Mouse (Mus musculus) ovary, adult 18-20 months (tissue): ENCODE measurements around the gene Sh2b1.

Experiments used
- DNase-seq: peaks from one replicate; pipeline ENCODE4 v3.0.0; 2022; ENCODE audit warnings: low spot score, mixed read lengths

The Sh2b1 gene

DNA sequence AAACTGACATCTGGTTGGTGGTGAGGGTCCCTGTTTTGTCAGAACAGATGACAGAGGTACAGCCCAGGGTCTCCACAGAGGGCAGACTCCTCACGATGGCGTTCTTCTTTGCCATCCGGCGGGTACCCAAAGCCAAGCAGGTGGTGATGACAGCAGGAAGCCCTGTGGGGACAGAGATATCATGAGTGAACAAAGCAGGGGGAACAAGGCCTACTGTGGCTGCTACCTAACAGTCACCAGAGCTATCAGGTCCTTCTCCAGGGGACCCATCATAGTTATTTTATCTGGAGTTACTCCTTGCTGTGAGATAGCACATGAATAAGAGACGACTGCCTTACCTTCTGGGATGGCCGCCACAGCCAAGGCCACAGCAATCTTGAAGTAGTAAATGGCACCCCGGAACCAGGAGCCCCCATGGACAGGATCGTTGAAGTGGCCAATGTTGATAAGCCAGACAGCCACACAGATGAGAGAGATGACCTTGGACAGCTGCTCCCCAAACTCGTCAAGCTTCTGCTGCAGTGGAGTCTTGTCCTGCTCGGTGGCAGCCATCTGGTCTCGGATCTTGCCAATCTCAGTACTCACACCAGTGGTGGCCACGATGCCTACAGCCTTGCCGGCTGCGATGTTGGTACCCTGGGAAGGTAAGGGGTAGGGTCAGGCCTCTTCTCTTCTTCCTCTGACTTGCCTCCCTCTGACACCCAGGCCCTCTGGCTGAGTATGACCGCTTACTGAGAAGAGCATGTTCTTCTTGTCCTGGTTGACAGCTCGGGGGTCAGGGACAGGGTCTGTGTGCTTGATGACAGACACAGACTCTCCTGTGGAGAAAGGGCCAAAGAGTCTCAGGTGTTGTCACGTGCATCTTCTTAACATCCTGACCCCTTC is 18.6 kb downstream of the Sh2b1 start:
- no peak for DNase-seq

DNA sequence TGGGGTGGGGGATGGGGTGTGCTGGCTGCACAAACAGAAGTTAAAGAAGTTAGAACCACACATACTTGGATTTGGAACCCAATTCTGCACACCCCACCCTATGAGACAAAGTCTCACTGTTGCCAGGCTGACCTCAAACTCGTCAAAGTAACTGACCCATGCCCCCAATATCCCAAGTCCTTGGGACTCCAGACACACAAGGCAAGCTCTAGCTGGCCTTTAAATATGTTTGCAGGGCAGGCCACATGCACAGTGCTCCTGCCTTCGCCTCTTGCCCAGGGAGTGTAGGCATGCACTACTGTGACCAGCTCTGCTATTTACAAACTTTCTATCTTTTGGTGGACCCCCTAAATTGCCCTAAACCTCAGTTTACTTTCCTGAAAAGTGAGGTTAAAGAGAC is 20.0 kb downstream of the Sh2b1 start:
- no peak for DNase-seq

DNA sequence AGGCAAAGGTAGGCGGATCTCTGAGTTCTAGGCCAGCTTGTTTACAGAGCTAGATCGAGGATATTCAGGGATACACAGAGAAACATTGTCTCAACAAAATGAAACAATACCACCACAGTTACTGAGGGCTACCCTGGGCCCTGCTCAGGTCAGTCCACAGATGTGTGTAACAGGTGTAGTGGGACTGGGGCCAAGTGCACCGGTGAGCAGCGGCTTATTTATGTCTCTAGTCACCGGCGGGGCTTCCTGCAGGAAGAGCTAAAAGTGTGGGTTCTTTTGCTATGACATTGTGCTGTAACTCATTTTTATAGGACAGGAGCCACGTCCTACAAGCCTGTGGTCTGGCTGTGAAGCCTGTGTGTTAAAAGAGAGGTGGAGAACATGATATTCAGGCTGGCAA is 21.4 kb downstream of the Sh2b1 start:
- DNase-seq = no peak

DNA sequence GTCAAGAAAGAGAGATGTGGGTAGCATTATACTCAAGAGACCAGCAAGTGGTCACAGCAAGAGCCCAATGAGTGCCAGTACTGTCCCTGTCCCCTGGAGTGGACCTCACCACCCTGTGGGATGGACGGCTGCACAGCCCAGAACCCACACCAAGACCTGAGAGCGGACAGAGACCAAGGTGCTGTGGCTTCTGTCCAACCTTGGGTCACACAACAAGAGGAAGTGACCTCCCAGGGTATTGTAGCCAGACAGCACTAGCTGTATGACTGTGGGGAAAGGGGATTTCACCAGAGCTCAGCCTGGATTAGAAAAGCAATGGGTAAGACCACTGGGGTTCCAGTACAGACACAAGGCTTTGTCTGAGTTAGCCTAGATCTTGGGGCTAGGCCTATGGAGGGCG is 23.0 kb downstream of the Sh2b1 start:
- DNase-seq = no peak

DNA sequence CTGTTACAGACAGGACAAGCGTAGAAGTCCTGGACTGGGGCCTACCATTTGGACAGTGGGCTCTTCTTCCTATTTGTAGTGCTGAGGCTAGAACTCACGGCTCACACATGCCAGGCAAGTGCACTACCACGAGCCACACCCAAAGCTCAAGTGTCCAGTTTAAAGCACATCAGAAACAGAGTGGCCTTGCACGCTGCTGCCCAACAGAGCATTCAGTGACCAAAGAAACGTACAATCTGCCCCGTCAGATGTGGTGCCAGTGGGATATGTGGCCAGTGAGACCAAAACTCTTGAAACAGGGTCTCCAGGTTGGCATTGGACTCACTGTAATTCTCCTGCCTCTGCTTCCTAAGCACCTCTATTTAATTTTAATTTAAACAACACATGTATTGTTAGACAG is 24.6 kb downstream of the Sh2b1 start:
- DNase-seq = no peak

DNA sequence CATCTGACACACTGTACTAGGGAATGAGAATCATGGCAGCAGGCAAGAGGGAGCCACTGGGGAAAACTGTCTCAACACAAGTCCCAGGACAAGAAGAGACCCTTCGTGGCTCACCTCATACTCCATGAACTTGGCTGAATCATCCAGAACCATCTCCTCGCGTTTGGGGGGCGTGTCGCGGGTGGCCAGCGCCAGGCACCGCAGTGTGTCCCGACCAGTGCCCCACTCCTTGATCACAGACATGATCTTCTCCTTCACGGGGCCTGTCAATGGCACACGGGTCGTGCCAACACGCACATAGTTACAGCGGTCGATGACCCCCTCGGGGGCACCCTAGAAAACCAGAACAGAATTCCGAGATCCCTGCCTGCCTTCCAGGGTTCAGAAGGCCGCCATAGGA is 25.2 kb downstream of the Sh2b1 start:
- DNase-seq = no peak

DNA sequence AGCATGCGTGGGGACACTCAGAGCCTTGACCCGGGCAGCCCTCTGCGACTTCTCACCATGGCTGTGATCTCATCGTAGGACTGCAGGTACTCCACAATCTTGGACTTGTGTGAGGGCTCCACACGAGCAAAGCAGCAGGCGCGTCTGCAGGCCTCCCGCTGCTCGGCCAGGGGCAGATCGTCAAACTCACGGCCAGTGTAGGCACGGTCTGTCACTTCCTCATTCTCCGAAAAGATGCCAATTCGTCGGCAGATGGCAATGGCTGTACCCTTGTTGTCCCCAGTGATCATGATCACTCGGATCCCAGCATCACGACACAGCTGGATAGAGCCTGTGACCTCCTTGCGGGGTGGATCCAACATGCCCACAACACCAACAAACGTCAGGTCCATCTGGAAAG is 26.7 kb downstream of the Sh2b1 start:
- no peak for DNase-seq

DNA sequence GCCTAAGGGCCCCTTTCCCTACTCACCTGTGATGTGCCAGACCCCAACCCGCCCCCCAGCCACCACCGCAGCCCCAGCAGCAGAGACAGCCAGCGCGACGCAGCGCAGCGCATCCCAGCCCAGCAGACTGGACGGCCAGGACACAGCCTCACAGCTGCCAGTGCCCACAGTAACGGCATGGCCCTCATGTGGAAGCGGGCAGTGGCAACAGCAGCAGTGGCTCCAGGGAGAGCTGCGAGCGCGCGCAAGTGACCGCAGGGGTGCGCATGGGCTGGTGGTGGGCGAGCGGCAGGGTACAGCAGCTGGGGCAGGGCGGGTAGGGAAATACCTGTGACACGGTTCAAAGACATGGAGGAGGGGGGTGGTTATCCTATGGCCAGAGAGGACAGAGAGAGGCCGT is 29.0 kb downstream of the Sh2b1 start:
- DNase-seq = no peak

DNA sequence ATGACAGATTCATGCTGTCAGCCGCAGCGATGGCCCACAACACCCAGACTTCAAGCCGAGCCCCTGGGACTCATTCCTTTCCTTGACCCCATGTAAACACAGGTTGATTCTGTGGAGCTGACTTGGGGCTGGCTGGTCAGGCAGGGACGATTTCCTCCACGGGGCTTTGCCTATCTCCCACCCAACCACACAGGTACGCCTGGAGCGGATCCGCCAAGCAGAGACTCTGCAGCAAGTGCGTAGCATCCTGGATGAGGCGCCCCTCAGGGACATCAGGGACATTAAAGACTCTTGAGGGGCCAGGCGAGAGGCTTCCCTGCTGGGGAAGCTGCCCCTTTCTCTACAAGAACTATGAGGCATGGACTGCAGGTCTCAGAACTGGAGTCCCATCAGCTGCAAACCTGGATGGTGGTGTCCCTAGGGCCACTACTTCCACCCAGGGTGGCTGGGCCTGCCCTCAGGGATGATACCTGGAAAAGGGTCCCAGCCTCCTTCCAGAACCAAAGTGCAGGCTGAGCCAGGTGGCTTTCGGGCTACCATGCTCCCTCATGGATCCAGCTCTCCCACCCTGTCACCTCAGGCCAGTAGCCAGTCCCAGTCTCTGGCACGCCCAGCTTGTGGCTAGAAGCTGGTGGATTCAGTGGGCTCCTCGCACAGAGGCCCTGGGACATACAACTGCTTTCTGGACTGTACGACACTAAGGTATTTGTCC is 30.0 kb downstream of the Sh2b1 start:
- DNase-seq = no peak

DNA sequence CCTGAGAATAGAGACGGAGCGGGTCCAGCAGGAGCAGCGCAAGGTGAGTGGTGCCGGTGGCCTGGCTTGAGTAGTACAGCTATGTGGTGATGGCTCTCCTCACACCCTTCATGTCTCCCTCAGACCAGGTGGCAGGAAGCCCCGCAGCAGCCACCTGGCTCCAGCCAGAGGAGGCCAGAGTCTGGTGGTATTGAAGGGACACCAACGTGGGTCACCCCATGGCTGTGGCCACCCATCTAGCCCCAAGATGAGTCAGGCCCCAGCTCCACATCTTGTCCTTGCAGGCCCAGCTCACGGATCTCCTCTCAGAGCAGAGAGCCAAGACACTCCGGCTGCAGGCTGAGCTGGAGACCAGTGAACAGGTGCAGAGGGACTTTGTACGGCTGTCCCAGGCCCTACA is 30.7 kb downstream of the Sh2b1 start:
- no peak for DNase-seq

DNA sequence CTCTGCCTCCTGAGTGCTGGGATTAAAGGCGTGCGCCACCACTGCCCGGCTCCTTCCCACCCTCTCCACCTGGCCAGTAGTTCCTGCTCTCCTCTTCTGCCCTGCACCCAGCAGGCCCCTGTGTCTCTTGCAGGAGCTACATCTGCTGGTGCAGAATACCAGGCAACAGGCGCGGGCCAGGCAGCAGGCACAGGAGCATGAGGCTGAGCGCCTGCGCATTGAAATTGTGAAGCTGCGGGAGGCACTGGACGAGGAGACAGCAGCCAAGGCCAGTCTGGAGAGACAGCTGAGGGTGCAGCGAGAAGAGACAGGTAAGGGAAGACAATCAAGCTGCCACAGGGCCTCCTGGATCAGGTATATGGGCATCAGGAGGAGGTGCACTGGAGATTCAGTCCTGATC is 31.2 kb downstream of the Sh2b1 start:
- no peak for DNase-seq

DNA sequence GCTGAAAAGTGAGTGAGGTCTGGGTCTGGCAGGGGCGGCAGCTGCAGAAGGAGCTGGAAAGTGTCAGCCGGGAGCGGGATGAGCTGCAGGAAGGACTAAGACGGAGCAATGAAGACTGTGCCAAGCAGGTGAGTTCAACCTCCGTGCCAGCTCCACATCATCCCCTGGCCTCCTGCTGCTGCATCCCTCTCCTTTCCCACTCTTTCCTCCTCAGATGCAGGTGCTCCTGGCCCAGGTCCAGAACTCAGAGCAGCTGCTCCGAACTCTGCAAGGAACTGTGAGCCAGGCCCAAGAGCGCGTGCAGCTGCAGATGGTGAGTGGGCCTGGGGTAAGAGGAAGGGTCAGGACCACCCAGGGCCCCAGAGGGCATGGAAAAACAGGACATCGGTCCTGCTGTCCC is 35.1 kb downstream of the Sh2b1 start:
- no peak for DNase-seq

DNA sequence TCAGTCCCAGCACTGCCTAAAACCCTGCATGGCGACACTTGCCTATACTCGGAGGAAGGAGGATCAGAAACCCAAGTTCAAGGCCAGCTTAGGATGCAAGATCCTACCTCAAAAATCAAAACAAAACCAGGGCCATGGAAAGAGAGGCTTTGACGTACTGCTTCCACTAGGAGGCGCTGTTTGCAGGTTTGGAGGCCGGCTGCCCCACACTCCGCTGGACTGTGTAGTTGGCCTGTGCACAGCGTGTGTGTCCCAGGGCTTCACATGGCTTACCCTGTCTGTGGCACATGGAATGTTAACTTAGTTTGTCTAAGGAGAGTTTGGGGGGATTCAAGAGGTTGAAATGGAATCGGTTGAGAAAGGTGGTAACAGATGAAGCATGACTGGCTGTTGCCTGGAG is 38.4 kb downstream of the Sh2b1 start:
- DNase-seq = no peak

DNA sequence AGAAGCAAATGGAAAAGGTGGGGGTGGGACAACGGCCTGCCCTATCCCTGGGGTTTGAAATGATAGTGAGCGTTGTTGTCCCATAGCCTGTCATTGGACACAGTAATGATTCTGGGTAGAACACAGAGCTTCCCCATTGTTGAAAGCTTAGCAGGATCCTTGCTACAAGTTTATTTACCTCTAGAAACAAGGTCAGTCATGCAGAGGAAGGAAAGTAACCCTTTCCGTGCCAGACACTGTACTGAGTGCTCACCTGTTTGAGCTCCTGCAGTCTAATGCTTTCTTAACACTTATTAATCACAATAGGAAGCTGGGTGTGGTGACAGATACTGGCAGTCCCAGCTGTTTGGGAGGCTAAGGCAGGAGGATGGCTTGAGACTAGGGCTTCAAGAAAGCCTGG is 39.4 kb downstream of the Sh2b1 start:
- DNase-seq = no peak

DNA sequence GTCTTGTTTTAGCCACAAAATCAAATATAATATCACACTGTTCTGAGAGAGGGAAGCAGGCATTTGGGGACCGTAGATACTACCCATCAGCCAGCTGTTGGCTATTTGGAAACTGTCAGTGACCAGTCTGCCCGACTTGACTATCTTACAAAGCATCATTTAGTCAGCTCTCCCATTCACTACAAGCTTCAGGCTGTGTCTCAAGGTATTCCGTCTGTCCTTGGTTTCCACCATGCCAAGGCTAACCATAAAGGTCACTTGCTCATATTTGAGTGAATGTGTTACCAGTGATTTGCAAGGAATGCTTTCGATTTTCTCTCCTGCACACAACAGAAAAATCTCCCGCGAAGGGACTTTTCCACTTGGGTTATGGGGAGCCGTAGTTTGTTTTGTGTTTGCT is 40.5 kb downstream of the Sh2b1 start:
- peak; percentile 29 for DNase-seq

DNA sequence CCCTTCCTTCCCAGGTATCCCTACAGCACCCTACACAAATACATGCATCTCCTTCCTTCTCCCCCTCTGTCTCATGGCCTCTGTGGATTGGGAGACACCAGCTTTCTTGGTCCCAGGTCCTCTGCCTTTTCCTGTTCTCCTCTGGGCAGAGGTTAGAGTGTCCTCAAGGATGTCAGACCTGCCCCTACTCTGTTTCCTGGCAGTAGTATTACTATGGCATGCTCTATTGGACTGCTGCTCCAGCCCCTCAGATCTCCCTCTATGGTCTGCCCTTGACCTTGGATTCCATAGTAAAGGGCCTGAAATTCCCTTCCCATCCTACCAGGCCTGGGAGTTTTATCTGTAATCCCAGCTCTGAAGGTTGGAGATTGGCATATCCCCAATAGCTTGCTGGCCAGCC is 45.1 kb downstream of the Sh2b1 start:
- DNase-seq = peak; percentile 61

DNA sequence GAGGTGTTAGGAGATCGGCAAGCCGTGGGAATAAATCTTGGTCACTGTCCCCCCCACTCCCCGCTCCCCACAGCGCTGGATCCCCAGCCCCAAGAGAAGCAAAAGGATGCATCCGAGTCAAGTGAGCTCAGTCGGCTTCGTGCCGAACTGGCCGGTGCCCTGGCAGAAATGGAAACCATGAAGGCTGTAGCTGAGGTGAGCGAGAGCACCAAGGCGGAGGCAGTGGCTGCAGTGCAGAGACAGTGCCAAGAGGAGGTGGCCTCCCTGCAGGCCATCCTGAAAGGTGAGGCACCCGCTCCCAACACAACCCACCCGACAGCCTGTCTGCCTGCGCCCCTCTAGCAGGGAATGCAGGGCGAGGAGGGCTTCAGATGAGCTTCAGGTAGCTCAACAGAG is 45.7 kb downstream of the Sh2b1 start:
- DNase-seq = no peak

DNA sequence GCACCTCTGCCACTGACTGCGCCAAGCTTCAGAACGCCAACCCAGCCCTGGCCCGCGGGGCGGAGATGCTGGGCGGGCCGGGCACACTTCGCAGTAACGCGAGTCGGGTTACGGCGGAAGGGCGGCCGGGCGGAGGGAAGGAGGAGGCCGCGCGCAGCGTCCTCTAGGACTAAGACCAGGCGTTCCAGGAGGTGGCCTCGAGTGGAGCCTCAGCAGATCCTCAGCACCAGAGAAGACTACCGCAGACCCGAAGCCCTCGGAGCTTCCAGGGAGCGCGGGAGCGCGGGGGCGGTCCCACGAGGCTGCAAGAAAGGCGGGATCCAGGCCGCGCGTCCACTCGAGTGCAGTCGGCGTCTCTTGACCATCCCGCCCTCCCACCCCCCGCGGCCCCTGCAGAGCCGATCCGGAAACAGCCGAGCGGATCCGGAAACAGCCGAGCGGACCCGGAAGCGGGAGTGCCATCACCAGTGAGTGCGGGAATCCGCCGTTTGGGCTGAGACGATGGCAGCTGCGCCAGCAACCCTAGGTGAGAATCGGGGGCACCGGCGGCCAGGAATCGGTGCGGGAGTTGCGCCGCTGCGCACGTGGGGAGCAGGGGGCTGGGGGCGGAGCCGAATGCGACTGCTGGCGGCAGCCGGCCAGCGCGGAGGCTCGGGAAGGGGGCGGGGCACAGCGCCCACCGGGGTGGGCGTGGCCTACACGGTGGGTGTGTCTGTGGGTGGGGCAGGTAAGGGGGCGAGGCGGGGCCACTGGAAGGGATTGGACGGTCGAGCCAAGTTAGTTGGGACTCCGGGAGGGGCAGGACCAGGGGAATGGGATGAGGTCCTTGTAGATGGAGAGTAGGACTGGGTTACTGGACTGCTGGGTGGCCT is 46.4 kb downstream of the Sh2b1 start, which contains the start of gene Rabep2:
Gene Rabep2 (plus strand): TSS at position 129 of the 872 bp plus-strand sequence.
- DNase-seq = peak; percentile 89

DNA sequence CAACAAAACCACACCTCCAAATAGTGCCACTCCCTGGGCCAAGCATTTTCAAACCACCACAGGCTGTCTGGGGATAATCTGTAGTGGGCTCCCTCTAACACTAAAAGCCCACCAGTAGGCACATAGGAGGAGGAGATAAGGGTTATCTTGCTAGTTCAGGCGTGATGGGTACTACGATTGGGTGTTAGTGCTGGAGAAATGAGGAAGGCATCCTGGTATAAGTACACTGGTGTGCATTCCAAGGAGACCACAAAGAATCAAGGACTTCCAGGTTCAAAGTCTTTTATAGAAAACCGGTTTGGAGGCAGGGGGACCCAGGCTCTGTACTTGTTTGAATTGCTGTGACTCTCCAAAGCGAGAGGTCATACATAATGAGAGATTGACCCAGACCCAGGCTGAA is 47.1 kb downstream of the Sh2b1 start:
- DNase-seq = no peak

DNA sequence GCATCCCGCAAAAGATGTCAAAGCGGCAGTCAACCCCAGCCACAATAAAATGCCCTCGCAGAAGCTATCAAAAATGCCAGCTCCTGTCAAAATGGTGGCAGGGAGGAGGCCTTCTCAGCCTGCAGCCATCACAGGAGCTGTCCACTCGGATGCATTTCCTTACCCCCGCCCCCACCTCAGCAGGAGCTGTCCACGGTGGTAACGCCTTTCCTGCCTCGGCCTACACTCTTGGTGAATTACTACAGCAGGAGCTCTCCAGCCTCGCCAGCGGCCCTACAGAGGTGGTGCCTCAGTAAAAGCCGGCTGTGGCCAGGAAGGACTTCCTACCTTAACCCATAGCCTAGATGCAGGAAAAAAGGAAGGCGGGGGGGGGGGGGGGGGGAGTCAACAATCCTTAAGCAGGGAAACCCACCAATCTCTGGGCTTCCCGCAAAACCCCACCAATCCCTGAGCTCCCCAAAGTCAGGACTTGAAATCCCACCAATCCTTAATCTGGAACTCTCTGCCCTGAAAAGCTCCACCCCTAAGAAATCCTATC is 47.8 kb downstream of the Sh2b1 start:
- no peak for DNase-seq

DNA sequence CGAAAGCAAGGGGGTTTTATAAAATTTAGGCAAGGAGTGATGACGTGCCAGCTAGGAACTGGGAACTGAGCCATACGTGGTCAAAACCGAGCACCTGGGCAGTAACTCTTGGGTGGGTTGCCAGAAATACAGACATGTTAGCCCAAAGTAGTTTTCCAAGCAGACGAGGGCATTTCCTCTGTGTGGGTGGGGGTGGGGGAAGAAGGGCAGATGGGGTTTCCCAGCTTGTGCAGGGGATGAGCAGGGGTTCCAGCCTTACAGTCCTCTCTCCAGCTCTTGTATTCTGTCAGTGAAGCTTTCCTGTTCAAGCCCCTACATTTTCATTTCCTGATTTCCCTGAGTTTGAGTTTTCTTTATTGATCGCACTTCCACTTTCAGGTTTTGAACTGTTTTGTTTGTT is 51.1 kb downstream of the Sh2b1 start:
- DNase-seq = no peak

DNA sequence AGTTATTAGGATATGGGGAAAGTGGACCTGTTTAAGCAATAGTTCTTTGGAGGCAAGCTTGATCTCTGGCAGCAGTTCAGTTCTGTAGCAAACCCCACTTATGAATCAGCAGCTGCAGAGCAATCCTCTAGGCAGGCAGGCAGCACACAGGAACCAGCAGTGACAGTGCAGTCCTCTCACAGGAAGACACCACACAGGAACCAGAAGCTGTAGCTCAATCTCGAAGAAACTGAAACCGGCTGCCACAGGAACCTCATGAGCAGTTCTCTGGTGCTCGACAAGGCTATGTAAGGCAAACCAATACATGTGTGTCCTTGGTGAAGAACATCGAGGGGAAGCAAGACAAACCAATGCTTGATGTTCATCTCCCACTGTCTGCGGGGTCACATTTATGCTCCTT is 53.5 kb downstream of the Sh2b1 start:
- DNase-seq = no peak
